Mouse (Mus musculus): ENCODE results near the gene Cyfip2. TPM values are rescaled to one million over a fixed set of nuclear protein-coding genes. Genes with fewer than 3 reads are reported as not detected.

Gene Cyfip2
- total and polyA plus RNA-seq, 3 experiments = 28.8 to 68.8 (median 55.2) TPM

- H3K27me3 ChIP-seq (ENCODE audit: control insufficient read depth, insufficient read depth, low read length) = peaks cover 3% of the 10 kb centered on the region; the same call in 1 of the 2 replicates
- DNase-seq = peak; percentile 36 to 41
- WGBS = 13% methylated on average over 14 of the region's 14 CpGs
- no peaks in the 10 kb centered on the region for H3K4me1 ChIP-seq (ENCODE audit: control insufficient read depth, insufficient read depth, low read length)
- peak overlapping the region; percentile 68 for H3K4me3 ChIP-seq
- H3K9ac ChIP-seq (ENCODE audit: low read depth, low read length) = peak overlapping the region; percentile 78
- no peaks in the 10 kb centered on the region for H3K36me3 ChIP-seq (ENCODE audit: control insufficient read depth, insufficient read depth, low read length)
- intact Hi-C loops (cut with DNase I) = no loop called here
- TF ChIP-seq EP300 (IDR thresholded peaks at IDR 0.05; ENCODE audit: insufficient read depth, low read depth, low read length) (no peak), POLR2A (IDR thresholded peaks at IDR 0.05; ENCODE audit: insufficient read depth, low read depth, low read length) (no peak), CTCF (IDR thresholded peaks at IDR 0.05) (no peak)
- H3K79me2 ChIP-seq (replicated peaks; ENCODE audit: control insufficient read depth, insufficient read depth, low read length) = no peaks in the 10 kb centered on the region
- H3K27ac ChIP-seq = peak overlapping the region; percentile 34
These were observed 1.4 kb downstream of the Cyfip2 start for GRCm38 (mm10) chr11:46311181-46311702.

- TF ChIP-seq POLR2A (IDR thresholded peaks at IDR 0.05; ENCODE audit: insufficient read depth, low read depth, low read length) = no peak
- no peak for TF ChIP-seq EP300 (IDR thresholded peaks at IDR 0.05; ENCODE audit: insufficient read depth, low read depth, low read length)
- no peak for TF ChIP-seq CTCF (IDR thresholded peaks at IDR 0.05)
- no peak overlapping the region; the same call in 1 of the 2 replicates for H3K27ac ChIP-seq
- H3K79me2 ChIP-seq (replicated peaks; ENCODE audit: control insufficient read depth, insufficient read depth, low read length) = no peaks in the 10 kb centered on the region
- no peak overlapping the region for H3K9ac ChIP-seq (ENCODE audit: low read depth, low read length)
- no peak overlapping the region for H3K4me3 ChIP-seq
- intact Hi-C loops (cut with DNase I) = no loop called here
- no peaks in the 10 kb centered on the region for H3K36me3 ChIP-seq (ENCODE audit: control insufficient read depth, insufficient read depth, low read length)
- H3K4me1 ChIP-seq (ENCODE audit: control insufficient read depth, insufficient read depth, low read length) = no peaks in the 10 kb centered on the region
- H3K27me3 ChIP-seq (ENCODE audit: control insufficient read depth, insufficient read depth, low read length) = peaks cover 3% of the 10 kb centered on the region; the same call in 1 of the 2 replicates
- DNase-seq = no peak
- 62% methylated on average over 5 of the region's 5 CpGs for WGBS
These were observed 2.0 kb downstream of the Cyfip2 start for GRCm38 (mm10) chr11:46310647-46311063.

DNA sequence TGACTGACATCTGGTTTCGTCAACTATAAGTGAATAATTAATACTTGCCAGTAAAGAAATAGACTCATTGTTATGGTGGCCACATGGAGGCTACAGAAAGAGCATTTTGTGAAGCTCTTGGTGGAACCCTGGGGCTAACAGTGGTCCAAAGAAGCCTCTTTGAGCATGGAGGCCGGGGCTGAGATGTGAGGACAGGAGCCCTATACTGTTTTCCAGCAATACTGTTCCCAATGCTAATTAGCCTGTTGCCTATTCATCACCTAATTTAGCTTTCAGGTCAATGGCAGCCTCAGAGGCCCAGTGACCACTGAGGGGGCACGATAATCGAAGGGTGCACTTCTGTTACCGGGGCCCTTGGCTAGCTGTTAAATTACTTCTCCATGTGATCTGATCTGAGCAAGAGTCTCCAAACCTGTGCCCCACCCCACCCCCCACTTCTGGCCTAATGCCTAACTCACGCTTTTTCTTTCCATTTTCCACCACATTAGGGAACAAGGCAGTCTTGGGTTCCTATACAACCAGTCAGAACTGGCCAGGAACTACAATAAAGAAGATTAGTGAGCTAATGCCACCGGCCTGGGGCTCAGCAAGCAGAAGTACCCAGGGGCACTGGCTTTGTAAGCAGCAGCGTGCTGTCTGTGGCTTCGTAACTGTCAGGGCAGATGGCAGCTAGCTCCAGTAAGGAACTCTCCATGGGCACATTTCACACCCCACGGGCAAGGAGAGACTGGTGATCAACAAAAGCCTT is 2.7 kb downstream of the Cyfip2 start:
- no peak overlapping the region for H3K9ac ChIP-seq (ENCODE audit: low read depth, low read length)
- H3K27me3 ChIP-seq (ENCODE audit: control insufficient read depth, insufficient read depth, low read length) = peaks cover 3% of the 10 kb centered on the region; the same call in 1 of the 2 replicates
- no peaks in the 10 kb centered on the region for H3K79me2 ChIP-seq (replicated peaks; ENCODE audit: control insufficient read depth, insufficient read depth, low read length)
- TF ChIP-seq POLR2A (IDR thresholded peaks at IDR 0.05; ENCODE audit: insufficient read depth, low read depth, low read length) = no peak
- no peak for TF ChIP-seq CTCF (IDR thresholded peaks at IDR 0.05)
- TF ChIP-seq EP300 (IDR thresholded peaks at IDR 0.05; ENCODE audit: insufficient read depth, low read depth, low read length) = no peak
- intact Hi-C loops (cut with DNase I) = no loop called here
- no peaks in the 10 kb centered on the region for H3K36me3 ChIP-seq (ENCODE audit: control insufficient read depth, insufficient read depth, low read length)
- no peak for DNase-seq
- no peak overlapping the region for H3K4me3 ChIP-seq
- no peaks in the 10 kb centered on the region for H3K4me1 ChIP-seq (ENCODE audit: control insufficient read depth, insufficient read depth, low read length)
- no peak overlapping the region; the same call in 1 of the 2 replicates for H3K27ac ChIP-seq
- 77% methylated on average over 10 of the region's 10 CpGs for WGBS

DNA sequence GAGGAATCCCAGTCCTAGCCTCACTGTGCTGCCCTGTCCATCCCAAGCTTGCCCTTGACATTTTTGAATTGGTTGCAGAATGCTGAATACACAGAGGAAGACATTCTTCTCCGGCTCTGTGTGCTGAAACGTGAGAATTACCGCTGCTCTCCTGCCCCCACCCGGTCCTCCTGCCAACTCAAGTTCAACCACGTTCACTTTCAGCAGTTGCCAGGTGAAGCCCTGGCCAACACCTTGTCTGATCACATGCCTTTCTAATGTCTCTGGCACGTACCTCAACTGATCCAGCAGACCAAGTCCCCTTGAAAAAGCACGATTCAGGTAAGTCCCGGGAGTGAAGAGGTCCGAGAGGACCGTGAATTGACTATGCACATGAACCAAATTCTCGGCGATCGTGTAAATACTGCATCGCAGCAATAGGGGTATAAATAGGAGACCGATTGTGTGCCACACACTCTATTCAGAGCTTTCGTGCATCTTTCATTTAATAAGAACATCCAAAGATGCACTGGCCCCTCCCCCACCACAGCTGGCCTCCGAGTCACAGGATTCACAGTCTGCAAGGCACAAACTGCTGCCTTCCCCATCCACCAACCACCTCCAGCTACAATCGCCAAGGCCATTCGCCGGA is 3.4 kb downstream of the Cyfip2 start:
- Histone ChIP-seq H3K4me3 (no peak overlapping the region), H3K79me2 (replicated peaks; ENCODE audit: control insufficient read depth, insufficient read depth, low read length) (no peaks in the 10 kb centered on the region), H3K9ac (ENCODE audit: low read depth, low read length) (no peak overlapping the region), H3K4me1 (ENCODE audit: control insufficient read depth, insufficient read depth, low read length) (no peaks in the 10 kb centered on the region), H3K36me3 (ENCODE audit: control insufficient read depth, insufficient read depth, low read length) (no peaks in the 10 kb centered on the region), H3K27me3 (ENCODE audit: control insufficient read depth, insufficient read depth, low read length) (peaks cover 3% of the 10 kb centered on the region; the same call in 1 of the 2 replicates), H3K27ac (0 out of 2 replicates have a peak overlapping the region, but pooled peaks have one; percentile 15)
- WGBS = 67% methylated on average over 20 of the region's 20 CpGs
- intact Hi-C loops (cut with DNase I) = no loop called here
- DNase-seq = peak; percentile 23 to 42
- TF ChIP-seq CTCF (IDR thresholded peaks at IDR 0.05) (no peak), EP300 (IDR thresholded peaks at IDR 0.05; ENCODE audit: insufficient read depth, low read depth, low read length) (0 out of 2 replicates have a peak, but pooled peaks have one; percentile 41)

DNA sequence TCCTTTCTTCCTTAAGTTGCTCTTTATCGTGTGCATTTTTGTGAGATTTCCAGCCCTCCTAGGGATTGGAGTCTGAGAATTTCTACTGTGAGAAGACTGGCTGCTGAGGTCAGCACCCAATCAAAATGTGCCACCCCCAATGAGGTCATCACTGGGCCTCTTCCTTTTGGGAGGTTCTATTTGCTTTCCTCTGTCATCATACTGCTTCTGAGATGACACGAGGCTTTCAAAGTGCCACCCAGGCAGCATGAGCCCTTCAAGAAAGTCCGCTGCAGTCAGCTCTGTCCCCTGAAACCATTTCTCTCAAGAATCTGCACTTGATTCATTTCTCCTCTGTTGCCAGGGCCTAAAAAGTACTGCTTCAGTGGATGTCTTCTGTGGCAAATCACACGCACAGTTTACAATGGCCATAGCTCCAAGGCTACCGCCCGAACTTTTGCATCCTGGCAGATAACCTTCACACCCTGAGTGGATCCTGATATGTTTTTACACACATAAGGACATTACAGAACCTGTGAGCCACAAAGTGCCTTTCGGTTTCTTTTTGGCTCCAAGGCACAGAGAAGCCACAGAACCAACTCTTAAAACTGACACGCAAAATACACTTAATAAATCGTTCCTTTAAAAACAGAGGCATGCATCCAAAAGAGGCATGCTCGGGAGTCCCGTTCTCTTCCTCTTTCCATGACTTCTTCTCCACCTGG is 4.2 kb downstream of the Cyfip2 start:
- Histone ChIP-seq H3K27ac (peak overlapping the region; percentile 6; the same call in 1 of the 2 replicates), H3K9ac (ENCODE audit: low read depth, low read length) (no peak overlapping the region), H3K36me3 (ENCODE audit: control insufficient read depth, insufficient read depth, low read length) (no peaks in the 10 kb centered on the region), H3K4me3 (no peak overlapping the region), H3K4me1 (ENCODE audit: control insufficient read depth, insufficient read depth, low read length) (no peaks in the 10 kb centered on the region), H3K79me2 (replicated peaks; ENCODE audit: control insufficient read depth, insufficient read depth, low read length) (no peaks in the 10 kb centered on the region), H3K27me3 (ENCODE audit: control insufficient read depth, insufficient read depth, low read length) (peaks cover 3% of the 10 kb centered on the region; the same call in 1 of the 2 replicates)
- intact Hi-C loops (cut with DNase I) = no loop called here
- no peak for DNase-seq
- TF ChIP-seq CTCF (IDR thresholded peaks at IDR 0.05) = no peak
- no peak for TF ChIP-seq EP300 (IDR thresholded peaks at IDR 0.05; ENCODE audit: insufficient read depth, low read depth, low read length)
- WGBS = 54% methylated on average over 11 of the region's 11 CpGs

Data from heart, adult 2 months (tissue).